Mouse (Mus musculus) G1E (cell line): ENCODE data around the gene Cyp2c29. TPM values are rescaled to one million over a fixed set of nuclear protein-coding genes. Genes with fewer than 3 reads are reported as not detected.
"Not testable (repeated sequence)": the region's sequence is repeated elsewhere in the genome, so short reads cannot be mapped to it uniquely, and the experiment has no call there.

Source experiments
- ATAC-seq: 2 replicates; pipeline ENCODE4 v1.8.0; 2016; ENCODE audit warnings: mild to moderate bottlenecking; ENCODE audit not compliant: insufficient number of reproducible peaks, poor library complexity, low FRiP score, severe bottlenecking; ENCODE audit errors: extremely low read depth
- DNase-seq: peaks from one replicate; pipeline ENCODE4 v3.0.0; 2012; ENCODE audit warnings: low spot score
- H3K27me3 ChIP-seq: 2 replicates; pipeline ENCODE4 v1.6.1; 2012; ENCODE audit warnings: mild to moderate bottlenecking, low read length, inconsistent platforms; ENCODE audit not compliant: insufficient read depth
- H3K36me3 ChIP-seq: replicated peaks from 2 replicates; pipeline ENCODE3; 2012; ENCODE audit warnings: mild to moderate bottlenecking, inconsistent platforms
- H3K4me1 ChIP-seq: 2 replicates; pipeline ENCODE4 v1.6.1; 2012; ENCODE audit warnings: low read depth, low read length, inconsistent platforms, mixed read lengths; ENCODE audit not compliant: insufficient read depth
- H3K4me3 ChIP-seq: 2 replicates; pipeline ENCODE4 v1.5.1; 2012; ENCODE audit warnings: low read depth, mild to moderate bottlenecking, inconsistent platforms, low read length, moderate library complexity, mixed read lengths
- H3K9me3 ChIP-seq: replicated peaks from 2 replicates; pipeline ENCODE4 v1.6.1; 2012; ENCODE audit warnings: inconsistent platforms
- CTCF ChIP-seq: IDR thresholded peaks from 2 replicates; pipeline ENCODE4 v1.5.1; 2012; ENCODE audit warnings: low read depth, low read length, inconsistent platforms, mixed read lengths
- GATA1 ChIP-seq: IDR thresholded peaks from 2 replicates; pipeline ENCODE4 v1.6.1; 2012; ENCODE audit warnings: borderline replicate concordance, low read length, inconsistent platforms, mixed read lengths
- GATA2 ChIP-seq: IDR thresholded peaks from 2 replicates; pipeline ENCODE4 v1.6.1; 2012; ENCODE audit warnings: low read depth, low read length, inconsistent platforms, borderline replicate concordance
- POLR2AphosphoS5 ChIP-seq: IDR thresholded peaks from 2 replicates; pipeline ENCODE4 v1.6.1; 2012; ENCODE audit warnings: low read depth, low read length, inconsistent platforms; ENCODE audit not compliant: insufficient replicate concordance
- TAL1 ChIP-seq: conservative IDR thresholded peaks from 2 replicates; pipeline ENCODE4 v1.6.1; 2012; ENCODE audit warnings: low read depth, low read length, inconsistent platforms, mixed read lengths
- polyA plus RNA-seq: library from polyadenylated mRNA; stranded (reverse); fragments of >175 nt; gene quantifications from 2 replicates; pipeline ENCODE4 v1.2.3, GENCODE M21; 2012
- total RNA-seq, 2 experiments: library from RNA; stranded (forward) in 1 of 2; stranded (reverse) in 1 of 2; fragments of 200-1000 nt in 1 of 2; fragments of >200 nt in 1 of 2; fragmentation: Nextera tagmentation in 1 of 2; gene quantifications; 2 replicates each; pipeline ENCODE4 v1.2.3; 2014 to 2017

Cyp2c29 gene
- not detected in 2 replicates for total RNA-seq (2014; fragmentation: Nextera tagmentation)
- total RNA-seq (2017): 0.05 TPM in 1 of 2 replicates, not detected in the other
- not detected in 2 replicates for polyA plus RNA-seq

- not testable (repeated sequence) for H3K4me3 ChIP-seq, DNase-seq, ATAC-seq, H3K4me1 ChIP-seq, H3K27me3 ChIP-seq, H3K36me3 ChIP-seq, H3K9me3 ChIP-seq
Observed at GRCm38 (mm10) chr19:39269105-39269504, at the start of gene Cyp2c29. Cyp2c29 (plus strand) TSS chr19:39269405.

DNA sequence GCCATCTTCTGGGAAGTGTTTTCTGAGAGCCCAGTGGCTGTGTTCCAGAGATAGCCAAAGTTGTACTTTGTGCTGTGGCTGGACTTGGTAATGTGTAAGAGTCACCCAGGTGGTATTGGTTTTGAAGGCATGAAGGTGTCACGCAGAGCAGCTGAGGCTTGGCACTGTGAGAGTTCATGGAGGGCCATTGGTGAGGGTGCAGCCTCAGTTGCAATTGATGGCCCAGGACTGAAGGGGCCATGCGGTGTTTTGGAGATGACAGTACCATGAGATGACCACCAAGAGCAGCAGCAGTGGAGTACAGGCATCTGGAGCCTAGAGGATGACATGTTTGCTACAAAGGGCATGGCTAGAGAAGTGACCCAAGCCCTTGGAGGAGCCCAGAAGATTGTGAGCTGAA lies 2.2 kb upstream of the Cyp2c29 start:
- not testable (repeated sequence) for ATAC-seq, H3K27me3 ChIP-seq, H3K9me3 ChIP-seq, DNase-seq, H3K4me1 ChIP-seq, H3K36me3 ChIP-seq, H3K4me3 ChIP-seq

GRCm38 (mm10) chr19:39282801-39283200 lies 13.6 kb downstream of the Cyp2c29 start:
- H3K4me3 ChIP-seq: no peak overlapping the region
- no peaks in the 10 kb centered on the region for H3K36me3 ChIP-seq
- ATAC-seq: no peak
- H3K9me3 ChIP-seq: no peaks in the 10 kb centered on the region
- H3K27me3 ChIP-seq: no peaks in the 10 kb centered on the region
- no peak for DNase-seq
- H3K4me1 ChIP-seq: no peaks in the 10 kb centered on the region
- no peak for TF ChIP-seq POLR2AphosphoS5
- no peak for TF ChIP-seq TAL1
- TF ChIP-seq GATA2: no peak
- no peak for TF ChIP-seq CTCF
- TF ChIP-seq GATA1: no peak

DNA sequence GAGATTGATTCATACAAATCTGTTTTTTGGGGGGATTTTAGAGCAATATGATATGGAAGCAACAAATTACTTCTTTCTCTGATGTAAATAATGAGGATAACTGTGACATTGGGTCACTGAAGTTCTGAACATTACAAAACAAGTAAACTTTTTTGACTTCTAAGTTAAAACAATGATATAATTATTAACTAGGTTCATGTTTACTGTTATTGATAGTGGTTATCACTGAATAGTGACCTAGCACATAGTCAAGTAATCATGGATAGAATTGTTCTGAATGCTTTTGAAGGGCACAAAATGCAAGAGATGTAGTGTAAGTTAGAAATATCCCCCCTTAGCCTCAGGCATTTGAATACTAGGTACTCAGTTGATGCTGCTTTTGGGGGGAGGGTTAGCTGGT lies 16.4 kb downstream of the Cyp2c29 start:
- Histone ChIP-seq H3K36me3 (no peaks in the 10 kb centered on the region), H3K4me1 (no peaks in the 10 kb centered on the region), H3K27me3 (no peaks in the 10 kb centered on the region), H3K4me3 (no peak overlapping the region), H3K9me3 (no peaks in the 10 kb centered on the region)
- DNase-seq: no peak
- TF ChIP-seq GATA2: no peak
- TF ChIP-seq GATA1: no peak
- no peak for TF ChIP-seq TAL1
- no peak for TF ChIP-seq CTCF
- no peak for TF ChIP-seq POLR2AphosphoS5
- ATAC-seq: no peak

DNA sequence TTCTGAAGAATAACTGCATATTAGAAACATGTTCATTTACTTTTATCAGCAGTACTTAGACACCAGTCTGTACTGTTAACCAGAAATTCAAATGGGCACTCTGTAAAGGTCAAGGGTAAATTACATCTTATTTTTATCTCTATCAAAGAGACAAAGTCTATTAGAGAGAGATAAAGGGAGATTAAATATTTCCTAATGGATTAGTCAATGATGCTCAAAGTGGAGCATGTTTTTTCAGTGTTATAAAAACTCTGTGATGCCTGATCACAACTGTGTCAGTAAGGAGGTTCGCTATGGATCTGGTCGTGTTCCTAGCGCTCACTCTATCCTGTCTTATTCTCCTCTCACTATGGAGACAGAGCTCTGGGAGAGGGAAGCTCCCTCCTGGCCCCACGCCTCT lies 17.6 kb downstream of the Cyp2c29 start:
- H3K27me3 ChIP-seq: no peaks in the 10 kb centered on the region
- ATAC-seq: no peak
- H3K9me3 ChIP-seq: no peaks in the 10 kb centered on the region
- DNase-seq: no peak
- no peaks in the 10 kb centered on the region for H3K36me3 ChIP-seq
- H3K4me3 ChIP-seq: no peak overlapping the region
- no peaks in the 10 kb centered on the region for H3K4me1 ChIP-seq
- TF ChIP-seq GATA1 (no peak), GATA2 (no peak), POLR2AphosphoS5 (no peak), TAL1 (no peak), CTCF (no peak)

DNA sequence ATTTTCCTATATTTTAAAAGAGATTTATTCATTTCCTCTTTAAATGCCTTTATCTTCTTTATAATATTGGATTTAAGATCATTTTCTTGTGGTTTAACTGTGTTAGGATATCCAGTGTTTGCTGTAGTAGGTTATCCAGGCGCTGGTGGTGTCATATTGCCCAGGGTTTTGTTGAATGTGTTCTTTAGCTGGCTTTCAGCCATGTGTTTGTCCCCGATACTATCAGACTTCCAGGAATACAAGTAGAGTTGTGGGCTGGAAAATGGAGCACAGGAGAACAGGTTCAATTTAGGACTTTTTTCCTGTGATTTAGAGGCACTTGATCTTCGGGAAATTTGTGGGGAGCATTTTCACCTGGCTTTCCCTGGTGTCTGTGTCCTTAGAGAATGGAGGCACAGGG lies 19.8 kb downstream of the Cyp2c29 start:
- no peaks in the 10 kb centered on the region for H3K27me3 ChIP-seq
- H3K4me3 ChIP-seq: no peak overlapping the region
- no peak for ATAC-seq
- H3K36me3 ChIP-seq: no peaks in the 10 kb centered on the region
- H3K4me1 ChIP-seq: no peaks in the 10 kb centered on the region
- no peak for DNase-seq
- TF ChIP-seq TAL1 (no peak), GATA2 (no peak), GATA1 (no peak)
- no peaks in the 10 kb centered on the region for H3K9me3 ChIP-seq

Other genes with a start within 250 kb of the Cyp2c29 start
- gene Cyp2c65, start 208.4 kb upstream of the Cyp2c29 start, total RNA-seq (2014; fragmentation: Nextera tagmentation): not detected in 2 replicates
- 0.12 TPM in 1 of 2 replicates, not detected in the other for gene Cyp2c65, start 208.4 kb upstream of the Cyp2c29 start, total RNA-seq (2017)
- not detected in 2 replicates for gene Cyp2c65, start 208.4 kb upstream of the Cyp2c29 start, polyA plus RNA-seq
- not detected in 2 replicates for gene Cyp2c66, start 155.5 kb upstream of the Cyp2c29 start, total RNA-seq (2014; fragmentation: Nextera tagmentation)
- 0.05 TPM in 1 of 2 replicates, not detected in the other for gene Cyp2c66, start 155.5 kb upstream of the Cyp2c29 start, total RNA-seq (2017)
- gene Cyp2c66, start 155.5 kb upstream of the Cyp2c29 start, polyA plus RNA-seq: not detected in 2 replicates
- gene Cyp2c38, start 193.7 kb downstream of the Cyp2c29 start, total RNA-seq (2014; fragmentation: Nextera tagmentation): not detected in 2 replicates
- gene Cyp2c38, start 193.7 kb downstream of the Cyp2c29 start, total RNA-seq (2017): not detected in 2 replicates
- gene Cyp2c38, start 193.7 kb downstream of the Cyp2c29 start, polyA plus RNA-seq: not detected in 2 replicates
- gene Cyp2c39, start 241.5 kb downstream of the Cyp2c29 start, total RNA-seq (2014; fragmentation: Nextera tagmentation): not detected in 2 replicates
- 0.12 TPM in 1 of 2 replicates, not detected in the other for gene Cyp2c39, start 241.5 kb downstream of the Cyp2c29 start, total RNA-seq (2017)
- gene Cyp2c39, start 241.5 kb downstream of the Cyp2c29 start, polyA plus RNA-seq: not detected in 2 replicates